Mouse (Mus musculus) embryonic facial prominence, embryonic 14.5 days (tissue): Measurements from ENCODE around the gene Fam198b. TPM values are rescaled to one million over a fixed set of nuclear protein-coding genes. Genes with fewer than 3 reads are reported as not detected.
A peak's percentile ranks its signal among the peaks of the same experiment; 100 is the strongest.
"Not testable (repeated sequence)": the region's sequence is repeated elsewhere in the genome, so short reads cannot be mapped to it uniquely, and the experiment has no call there.

Source experiments
- ATAC-seq: fragments of 200-750 bp; cut with Nextera tagmentation; 2 replicates; pipeline ENCODE4 v1.8.0; 2017; ENCODE audit warnings: low read depth, moderate number of reproducible peaks, moderate TSS enrichment
- DNase-seq: peaks from one replicate; pipeline ENCODE4 v3.0.0-alpha.2; 2015; ENCODE audit warnings: low spot score
- H3K27ac ChIP-seq: fragments of 300-500 bp; sonication (generic); replicated peaks from 2 replicates; pipeline ENCODE4 v1.5.1; 2014; ENCODE audit warnings: low read depth, mild to moderate bottlenecking, low read length, moderate library complexity
- H3K27me3 ChIP-seq: fragments of 300-500 bp; sonication (generic); replicated peaks from 2 replicates; pipeline ENCODE4 v1.6.1; 2014; ENCODE audit warnings: low read length; ENCODE audit not compliant: control insufficient read depth, insufficient read depth
- H3K36me3 ChIP-seq: fragments of 300-500 bp; sonication (generic); 2 replicates; pipeline ENCODE4 v1.6.1; 2014; ENCODE audit warnings: low read length, mixed read lengths; ENCODE audit not compliant: control insufficient read depth, insufficient read depth
- H3K4me1 ChIP-seq: fragments of 300-500 bp; sonication (generic); 2 replicates; pipeline ENCODE4 v1.6.1; 2014; ENCODE audit warnings: antibody characterized with exemption, low read length; ENCODE audit not compliant: control insufficient read depth, insufficient read depth
- H3K4me2 ChIP-seq: fragments of 300-500 bp; sonication (generic); 2 replicates; pipeline ENCODE4 v1.6.1; 2014; ENCODE audit warnings: low read depth, mild to moderate bottlenecking, low read length, moderate library complexity, mixed read lengths
- H3K4me3 ChIP-seq: fragments of 300-500 bp; sonication (generic); 2 replicates; pipeline ENCODE4 v1.5.1; 2014; ENCODE audit warnings: low read depth, mild to moderate bottlenecking, low read length
- H3K9ac ChIP-seq: fragments of 300-500 bp; sonication (generic); 2 replicates; pipeline ENCODE4 v1.6.1; 2014; ENCODE audit warnings: low read depth, mild to moderate bottlenecking, low read length, moderate library complexity, mixed read lengths
- H3K9me3 ChIP-seq: fragments of 300-500 bp; sonication (generic); 2 replicates; pipeline ENCODE4 v1.6.1; 2016; ENCODE audit warnings: low read length; ENCODE audit not compliant: control insufficient read depth
- WGBS: fragments of 180-500 bp; shearing (Covaris S2); extraction: QIAGEN DNeasy Blood & Tissue Kit; methylation state at CpG from one replicate; pipeline ENCODE4 v1.1.7; 2014; 5-methylcytosine and 5-hydroxymethylcytosine counted together
- polyA plus RNA-seq: library from polyadenylated mRNA; unstranded; fragments of >200 nt; fragmentation: Nextera tagmentation; extraction: Ambion mirVana; gene quantifications from 2 replicates; pipeline ENCODE4 v1.2.1, GENCODE M21; 2014

Fam198b gene
- polyA plus RNA-seq, 1 experiment from 2014 or later = 9.4 TPM

GRCm38 (mm10) chr3:79969536-79969935 lies 85.2 kb downstream of the Fam198b start:
- not testable (repeated sequence) for ATAC-seq, DNase-seq, H3K36me3 ChIP-seq, H3K27me3 ChIP-seq, H3K27ac ChIP-seq, H3K4me3 ChIP-seq, H3K4me1 ChIP-seq, H3K4me2 ChIP-seq, H3K9me3 ChIP-seq, H3K9ac ChIP-seq
- 75% methylated on average over 3 of the region's 3 CpGs for WGBS

DNA sequence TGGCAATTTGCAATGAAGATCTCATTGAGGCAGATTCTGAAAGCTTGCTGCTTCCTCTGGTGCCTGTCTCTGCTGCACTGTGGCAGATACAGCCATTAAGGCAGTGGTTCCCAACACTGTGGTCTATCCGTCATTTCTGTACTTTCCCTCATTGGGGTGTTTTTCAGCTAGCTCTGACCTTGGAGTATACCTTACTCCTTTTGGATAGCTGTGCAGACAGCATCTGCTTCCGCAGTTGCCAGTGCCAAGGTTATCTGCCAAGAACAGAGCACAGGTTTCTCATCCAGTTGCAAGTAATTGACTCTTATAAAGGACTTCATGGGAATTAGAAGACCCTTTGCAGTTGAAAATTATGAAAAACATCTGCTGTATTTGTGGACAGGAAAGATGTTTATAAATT lies 85.7 kb downstream of the Fam198b start:
- Histone ChIP-seq H3K9me3 (no peaks in the 10 kb centered on the region), H3K4me2 (no peak overlapping the region), H3K4me1 (no peaks in the 10 kb centered on the region), H3K4me3 (no peak overlapping the region), H3K9ac (no peak overlapping the region), H3K27ac (no peak overlapping the region), H3K27me3 (no peaks in the 10 kb centered on the region), H3K36me3 (no peaks in the 10 kb centered on the region)
- ATAC-seq (no peak), DNase-seq (no peak)
- 67% methylated on average over 2 of the region's 2 CpGs for WGBS

- 81% methylated on average over 2 of the region's 2 CpGs for WGBS
- Histone ChIP-seq H3K9ac (no peak overlapping the region), H3K9me3 (no peaks in the 10 kb centered on the region), H3K4me1 (no peaks in the 10 kb centered on the region), H3K4me2 (no peak overlapping the region), H3K36me3 (no peaks in the 10 kb centered on the region), H3K27me3 (no peaks in the 10 kb centered on the region), H3K27ac (no peak overlapping the region), H3K4me3 (no peak overlapping the region)
- ATAC-seq = no peak
- no peak for DNase-seq
Measured at GRCm38 (mm10) chr3:79970498-79970897, 86.2 kb downstream of the Fam198b start.

DNA sequence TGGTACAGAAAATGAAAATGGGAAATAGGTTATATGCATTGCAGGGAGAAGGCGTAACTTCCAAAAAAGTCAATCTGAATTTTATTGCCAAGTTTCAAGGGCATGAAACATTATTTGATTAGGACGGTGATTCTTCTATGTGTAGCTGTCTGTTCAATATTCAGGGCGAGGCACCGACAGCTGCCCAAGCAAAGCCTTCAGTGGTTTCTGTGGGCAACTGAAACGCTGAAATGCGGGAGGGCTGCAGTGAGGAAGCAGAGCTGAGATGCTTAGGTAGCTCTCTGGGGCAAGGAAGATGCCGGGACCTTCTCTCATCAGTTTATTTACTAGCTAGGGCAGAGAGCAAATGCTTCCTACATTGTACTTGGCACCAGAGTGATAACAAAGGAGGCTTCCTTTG lies 87.2 kb downstream of the Fam198b start:
- ATAC-seq (no peak), DNase-seq (no peak)
- Histone ChIP-seq H3K4me1 (no peaks in the 10 kb centered on the region), H3K27ac (no peak overlapping the region), H3K4me2 (no peak overlapping the region), H3K27me3 (no peaks in the 10 kb centered on the region), H3K9ac (no peak overlapping the region), H3K9me3 (no peaks in the 10 kb centered on the region), H3K36me3 (no peaks in the 10 kb centered on the region), H3K4me3 (no peak overlapping the region)
- WGBS = 70% methylated on average over 7 of the region's 7 CpGs

- Histone ChIP-seq H3K27me3 (no peaks in the 10 kb centered on the region), H3K36me3 (no peaks in the 10 kb centered on the region), H3K27ac (no peak overlapping the region), H3K9ac (no peak overlapping the region), H3K4me1 (0 out of 2 replicates have a peak, but pooled peaks cover 7% of the 10 kb centered on the region), H3K4me2 (no peak overlapping the region), H3K9me3 (no peaks in the 10 kb centered on the region), H3K4me3 (no peak overlapping the region)
- WGBS = 55% methylated on average over 3 of the region's 3 CpGs
- no peak for DNase-seq
- no peak for ATAC-seq
Measured at GRCm38 (mm10) chr3:79976786-79977185, 92.5 kb downstream of the Fam198b start.

GRCm38 (mm10) chr3:79977656-79978450 lies 93.5 kb downstream of the Fam198b start:
- 0 out of 2 replicates have a peak, but pooled peaks cover 7% of the 10 kb centered on the region for H3K4me1 ChIP-seq
- H3K36me3 ChIP-seq = no peaks in the 10 kb centered on the region
- no peak overlapping the region for H3K9ac ChIP-seq
- no peak overlapping the region for H3K4me3 ChIP-seq
- ATAC-seq (0 out of 2 replicates have a peak, but pooled peaks have one; percentile 12), DNase-seq (peak; percentile 65)
- whole genome bisulfite sequencing = 48% methylated on average over 11 of the region's 11 CpGs
- H3K4me2 ChIP-seq = no peak overlapping the region
- no peak overlapping the region; the same call in 1 of the 2 replicates for H3K27ac ChIP-seq
- no peaks in the 10 kb centered on the region for H3K9me3 ChIP-seq
- no peaks in the 10 kb centered on the region for H3K27me3 ChIP-seq

DNA sequence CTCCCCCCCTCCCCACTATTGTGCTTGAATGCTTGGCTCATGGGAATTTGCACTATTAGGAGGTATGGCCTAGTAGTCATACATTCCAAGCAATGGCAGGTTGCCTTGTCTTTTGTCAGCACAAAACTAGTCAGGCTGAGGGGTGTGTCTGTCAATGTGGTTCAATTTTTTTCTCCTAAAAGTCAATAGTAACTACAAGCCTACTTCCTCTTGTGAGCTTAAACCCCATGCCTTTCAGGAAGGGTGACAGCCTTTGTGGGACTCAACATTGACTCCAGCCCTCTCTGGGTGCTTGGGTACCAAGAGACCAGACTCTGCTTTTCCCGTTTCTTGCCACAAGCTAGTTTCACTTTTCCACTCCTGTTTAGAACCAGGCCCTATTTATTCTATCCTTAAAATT lies 96.4 kb downstream of the Fam198b start:
- no peaks in the 10 kb centered on the region for H3K27me3 ChIP-seq
- H3K27ac ChIP-seq = no peak overlapping the region
- no peaks in the 10 kb centered on the region for H3K36me3 ChIP-seq
- H3K4me2 ChIP-seq = no peak overlapping the region
- DNase-seq (no peak), ATAC-seq (no peak)
- WGBS = 76% methylated on average over 1 of the region's 1 CpGs
- H3K9ac ChIP-seq = no peak overlapping the region
- H3K4me3 ChIP-seq = no peak overlapping the region
- H3K4me1 ChIP-seq = 0 out of 2 replicates have a peak, but pooled peaks cover 7% of the 10 kb centered on the region
- H3K9me3 ChIP-seq = no peaks in the 10 kb centered on the region

DNA sequence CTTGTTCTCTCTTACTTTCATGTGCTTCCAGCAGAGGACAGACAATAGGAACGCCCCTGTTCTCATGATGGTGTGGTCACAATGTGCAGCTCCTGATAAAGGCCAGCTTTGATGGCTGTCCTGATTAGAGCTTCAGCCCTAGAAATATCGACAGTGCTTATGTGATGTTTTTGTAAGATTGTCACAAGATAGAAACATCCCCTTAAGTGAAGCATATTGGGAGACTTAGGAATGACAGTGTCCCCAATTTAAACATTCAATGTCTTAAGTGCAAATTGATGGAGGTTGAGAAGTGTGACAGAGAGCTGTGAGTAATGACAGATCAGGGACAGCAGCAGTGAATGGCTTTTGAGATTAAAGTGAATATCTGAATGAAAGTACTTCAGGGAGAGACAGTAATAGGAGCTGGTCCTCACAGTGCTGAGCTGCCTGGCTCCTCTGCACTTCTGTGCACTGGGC lies 99.7 kb downstream of the Fam198b start:
- WGBS = 68% methylated on average over 2 of the region's 2 CpGs

GRCm38 (mm10) chr3:79984542-79984941 lies 100.2 kb downstream of the Fam198b start:
- Histone ChIP-seq H3K4me1 (0 out of 2 replicates have a peak, but pooled peaks cover 5% of the 10 kb centered on the region), H3K27me3 (no peaks in the 10 kb centered on the region), H3K9ac (no peak overlapping the region), H3K27ac (no peak overlapping the region), H3K4me2 (no peak overlapping the region), H3K4me3 (no peak overlapping the region), H3K9me3 (no peaks in the 10 kb centered on the region), H3K36me3 (no peaks in the 10 kb centered on the region)
- ATAC-seq (no peak), DNase-seq (no peak)
- 45% methylated on average over 1 of the region's 1 CpGs for WGBS

More for the DNA sequence above, 99.7 kb downstream of the Fam198b start:
- H3K27me3 ChIP-seq = no peaks in the 10 kb centered on the region
- H3K27ac ChIP-seq = no peak overlapping the region
- H3K9me3 ChIP-seq = no peaks in the 10 kb centered on the region
- no peak overlapping the region for H3K4me2 ChIP-seq
- H3K9ac ChIP-seq = no peak overlapping the region
- H3K36me3 ChIP-seq = no peaks in the 10 kb centered on the region
- H3K4me3 ChIP-seq = no peak overlapping the region
- ATAC-seq (no peak), DNase-seq (no peak)
- no peaks in the 10 kb centered on the region for H3K4me1 ChIP-seq
